Mouse (Mus musculus) olfactory bulb, adult 2 months (tissue): ENCODE results near the gene Ccdc62. TPM values are rescaled to one million over a fixed set of nuclear protein-coding genes. Genes with fewer than 3 reads are reported as not detected.

Experiments
- H3K27ac ChIP-seq: fragments of 200-500 bp; 2 replicates; pipeline ENCODE4 v1.5.1; 2012; ENCODE audit warnings: low read depth, low read length; ENCODE audit not compliant: insufficient read depth
- H3K4me1 ChIP-seq: fragments of 200-500 bp; 2 replicates; pipeline ENCODE4 v1.6.1; 2012; ENCODE audit warnings: low read length; ENCODE audit not compliant: control insufficient read depth, insufficient read depth
- H3K4me3 ChIP-seq: fragments of 200-500 bp; 2 replicates; pipeline ENCODE4 v1.5.1; 2012; ENCODE audit warnings: mild to moderate bottlenecking, low read depth, low read length, moderate library complexity; ENCODE audit not compliant: insufficient read depth
- CTCF ChIP-seq: fragments of 200-500 bp; IDR thresholded peaks from 2 replicates; pipeline ENCODE4 v1.5.1; 2012; ENCODE audit warnings: low read depth, mild to moderate bottlenecking, low read length, moderate library complexity; ENCODE audit not compliant: insufficient read depth
- POLR2A ChIP-seq: fragments of 200-500 bp; IDR thresholded peaks from 2 replicates; pipeline ENCODE4 v1.6.1; 2012; ENCODE audit warnings: mild to moderate bottlenecking, low read depth, low read length, moderate library complexity; ENCODE audit not compliant: insufficient read depth
- WGBS: fragments of 180-500 bp; shearing (Covaris S2); methylation state at CpG from one replicate; pipeline ENCODE4 v1.1.7; 2018; 5-methylcytosine and 5-hydroxymethylcytosine counted together
- polyA plus RNA-seq: library from polyadenylated mRNA; stranded (reverse); fragments of >200 nt; gene quantifications from 2 replicates; pipeline ENCODE4 v1.2.4, GENCODE M21; 2012; ENCODE audit warnings: low replicate concordance; ENCODE audit not compliant: missing spikeins, insufficient read depth, insufficient read length

The Ccdc62 gene
- polyA plus RNA-seq, 1 experiment: not detected

GRCm38 (mm10) chr5:123993263-123994036, 63.0 kb downstream of the Ccdc62 start:
- 0 out of 2 replicates have a peak overlapping the region, but pooled peaks have one; percentile 4 for H3K27ac ChIP-seq
- no peak overlapping the region for H3K4me3 ChIP-seq
- 36% methylated on average over 7 of the region's 7 CpGs for WGBS
- H3K4me1 ChIP-seq: peaks cover 34% of the 10 kb centered on the region
- TF ChIP-seq POLR2A (no peak), CTCF (no peak)

GRCm38 (mm10) chr5:123994468-123994867, 64.0 kb downstream of the Ccdc62 start:
- WGBS: 95% methylated on average over 7 of the region's 7 CpGs
- Histone ChIP-seq H3K4me3 (no peak overlapping the region), H3K27ac (no peak overlapping the region), H3K4me1 (peaks cover 34% of the 10 kb centered on the region)
- no peak for TF ChIP-seq CTCF
- no peak for TF ChIP-seq POLR2A

- 86% methylated on average over 6 of the region's 6 CpGs for WGBS
- Histone ChIP-seq H3K4me1 (peaks cover 34% of the 10 kb centered on the region), H3K27ac (no peak overlapping the region), H3K4me3 (no peak overlapping the region)
- no peak for TF ChIP-seq CTCF
Observed at GRCm38 (mm10) chr5:123995388-123995787, 64.9 kb downstream of the Ccdc62 start.

GRCm38 (mm10) chr5:123996194-123996593, 65.7 kb downstream of the Ccdc62 start:
- WGBS: 83% methylated on average over 10 of the region's 10 CpGs
- H3K27ac ChIP-seq: no peak overlapping the region
- no peak for TF ChIP-seq CTCF
- TF ChIP-seq POLR2A: no peak
- peaks cover 34% of the 10 kb centered on the region for H3K4me1 ChIP-seq
- H3K4me3 ChIP-seq: no peak overlapping the region

- 92% methylated on average over 14 of the region's 14 CpGs for WGBS
- H3K4me1 ChIP-seq: peaks cover 35% of the 10 kb centered on the region
- H3K4me3 ChIP-seq: no peak overlapping the region
- TF ChIP-seq POLR2A (no peak), CTCF (no peak)
- no peak overlapping the region for H3K27ac ChIP-seq
Observed at GRCm38 (mm10) chr5:123996695-123997094, 66.2 kb downstream of the Ccdc62 start.

- Histone ChIP-seq H3K27ac (no peak overlapping the region), H3K4me3 (no peak overlapping the region), H3K4me1 (peaks cover 29% of the 10 kb centered on the region)
- WGBS: 77% methylated on average over 24 of the region's 24 CpGs
- TF ChIP-seq CTCF (no peak), POLR2A (no peak)
Observed at GRCm38 (mm10) chr5:123997211-123997751, 66.8 kb downstream of the Ccdc62 start.

GRCm38 (mm10) chr5:123997811-123998210, 67.3 kb downstream of the Ccdc62 start:
- Histone ChIP-seq H3K4me1 (peaks cover 29% of the 10 kb centered on the region), H3K27ac (no peak overlapping the region), H3K4me3 (no peak overlapping the region)
- TF ChIP-seq CTCF: no peak
- WGBS: 49% methylated on average over 16 of the region's 16 CpGs

GRCm38 (mm10) chr5:123998370-123998769, 67.9 kb downstream of the Ccdc62 start:
- WGBS: 83% methylated on average over 10 of the region's 10 CpGs
- TF ChIP-seq POLR2A (no peak), CTCF (no peak)
- Histone ChIP-seq H3K4me1 (peaks cover 34% of the 10 kb centered on the region), H3K27ac (no peak overlapping the region), H3K4me3 (no peak overlapping the region)

GRCm38 (mm10) chr5:124000824-124001223, 70.3 kb downstream of the Ccdc62 start:
- TF ChIP-seq CTCF: peak; percentile 58
- TF ChIP-seq POLR2A: no peak
- WGBS: 6% methylated on average over 7 of the region's 7 CpGs
- Histone ChIP-seq H3K4me3 (no peak overlapping the region), H3K4me1 (peaks cover 48% of the 10 kb centered on the region), H3K27ac (no peak overlapping the region)
